Mouse (Mus musculus) ES-Bruce4 (cell line): Measurements from ENCODE around the gene Hoga1. TPM values are rescaled to one million over a fixed set of nuclear protein-coding genes. Genes with fewer than 3 reads are reported as not detected.

Source experiments
- H3K27ac ChIP-seq: 2 replicates; pipeline ENCODE4 v1.5.1; 2012; ENCODE audit warnings: low read length, inconsistent platforms; ENCODE audit not compliant: insufficient read depth
- H3K27me3 ChIP-seq: 2 replicates; pipeline ENCODE4 v1.6.1; 2012; ENCODE audit warnings: mild to moderate bottlenecking, low read length, inconsistent platforms; ENCODE audit not compliant: control insufficient read depth, poor library complexity, insufficient read depth, severe bottlenecking
- H3K36me3 ChIP-seq: 2 replicates; pipeline ENCODE4 v1.6.1; 2012; ENCODE audit warnings: inconsistent platforms, mild to moderate bottlenecking, low read length, moderate library complexity; ENCODE audit not compliant: control insufficient read depth, poor library complexity, insufficient read depth, severe bottlenecking
- H3K4me1 ChIP-seq: one replicate; pipeline ENCODE4 v1.8.1; 2011; ENCODE audit warnings: low read length; ENCODE audit not compliant: control insufficient read depth, insufficient read depth
- H3K4me3 ChIP-seq: 2 replicates; pipeline ENCODE4 v1.5.1; 2011; ENCODE audit warnings: low read depth, mild to moderate bottlenecking, low read length
- H3K9ac ChIP-seq: 2 replicates; pipeline ENCODE4 v1.6.1; 2012; ENCODE audit warnings: low read depth, mild to moderate bottlenecking, inconsistent platforms; ENCODE audit not compliant: poor library complexity, severe bottlenecking
- H3K9me3 ChIP-seq: replicated peaks from 2 replicates; pipeline ENCODE4 v1.6.1; 2012; ENCODE audit warnings: mild to moderate bottlenecking, low read length, inconsistent platforms; ENCODE audit not compliant: control insufficient read depth, poor library complexity, insufficient read depth, severe bottlenecking
- CTCF ChIP-seq: IDR thresholded peaks from one replicate; pipeline ENCODE4 v1.8.1; 2011; ENCODE audit warnings: low read depth, low read length
- EP300 ChIP-seq: IDR thresholded peaks from 2 replicates; pipeline ENCODE4 v1.6.1; 2011; ENCODE audit warnings: low read depth, low read length; ENCODE audit not compliant: insufficient read depth
- POLR2A ChIP-seq: IDR thresholded peaks from one replicate; pipeline ENCODE4 v1.8.1; 2011; ENCODE audit warnings: low read length; ENCODE audit not compliant: insufficient read depth
- polyA plus RNA-seq: library from polyadenylated mRNA; stranded (reverse); fragments of >200 nt; gene quantifications from 2 replicates; pipeline ENCODE4 v1.2.4, GENCODE M21; 2011; ENCODE audit warnings: low read depth; ENCODE audit not compliant: missing spikeins, insufficient read depth, insufficient read length

The Hoga1 gene
- polyA plus RNA-seq = 0.91 and 1.2 TPM in 2 replicates

- TF ChIP-seq POLR2A (no peak), CTCF (peak; percentile 64)
- Histone ChIP-seq H3K4me3 (peak within 1 kb of the TSS; percentile 21), H3K27me3 (no peaks in the 10 kb centered on the region), H3K27ac (no peak within 1 kb of the TSS), H3K4me1 (no peaks in the 10 kb centered on the region), H3K36me3 (no peaks in the 10 kb centered on the region), H3K9me3 (no peaks in the 10 kb centered on the region), H3K9ac (peak within 1 kb of the TSS; percentile 11; the same call in 1 of the 2 replicates)
Observed at GRCm38 (mm10) chr19:42045269-42046102, at the start of gene Hoga1. Gene Hoga1 (plus strand): TSS chr19:42045610.

DNA sequence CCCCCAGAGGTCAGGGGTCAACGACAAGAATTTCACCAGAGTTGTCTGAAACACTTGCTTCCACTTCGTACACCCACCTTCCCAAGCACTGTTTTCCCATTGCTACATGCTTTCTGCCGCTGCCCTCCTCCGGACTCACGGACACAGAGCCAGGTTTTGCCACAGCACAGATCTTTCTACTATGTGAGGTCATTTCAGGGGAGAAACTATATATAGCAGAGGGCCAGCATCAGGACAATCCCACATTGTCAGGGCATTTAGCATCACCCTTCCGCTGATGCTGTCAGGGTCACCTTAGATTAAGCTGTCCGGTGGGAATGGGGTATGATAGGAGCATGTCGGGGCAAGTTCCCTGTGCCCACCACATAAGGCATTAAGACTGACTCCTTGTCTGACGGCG is 48.3 kb upstream of the Hoga1 start:
- H3K36me3 ChIP-seq = no peaks in the 10 kb centered on the region
- H3K4me1 ChIP-seq = peaks cover 14% of the 10 kb centered on the region
- no peak overlapping the region for H3K4me3 ChIP-seq
- no peak overlapping the region for H3K9ac ChIP-seq
- no peaks in the 10 kb centered on the region for H3K9me3 ChIP-seq
- no peak for TF ChIP-seq CTCF
- TF ChIP-seq EP300 = peak; percentile 50; the same call in 1 of the 2 replicates
- TF ChIP-seq POLR2A = no peak
- no peaks in the 10 kb centered on the region for H3K27me3 ChIP-seq
- H3K27ac ChIP-seq = no peak overlapping the region; the same call in 1 of the 2 replicates

GRCm38 (mm10) chr19:41998770-41999548 is 46.5 kb upstream of the Hoga1 start:
- Histone ChIP-seq H3K9ac (no peak overlapping the region), H3K4me1 (peaks cover 14% of the 10 kb centered on the region), H3K9me3 (no peaks in the 10 kb centered on the region), H3K4me3 (no peak overlapping the region), H3K27me3 (no peaks in the 10 kb centered on the region), H3K27ac (no peak overlapping the region), H3K36me3 (no peaks in the 10 kb centered on the region)
- TF ChIP-seq CTCF = no peak
- no peak for TF ChIP-seq POLR2A
- no peak for TF ChIP-seq EP300

DNA sequence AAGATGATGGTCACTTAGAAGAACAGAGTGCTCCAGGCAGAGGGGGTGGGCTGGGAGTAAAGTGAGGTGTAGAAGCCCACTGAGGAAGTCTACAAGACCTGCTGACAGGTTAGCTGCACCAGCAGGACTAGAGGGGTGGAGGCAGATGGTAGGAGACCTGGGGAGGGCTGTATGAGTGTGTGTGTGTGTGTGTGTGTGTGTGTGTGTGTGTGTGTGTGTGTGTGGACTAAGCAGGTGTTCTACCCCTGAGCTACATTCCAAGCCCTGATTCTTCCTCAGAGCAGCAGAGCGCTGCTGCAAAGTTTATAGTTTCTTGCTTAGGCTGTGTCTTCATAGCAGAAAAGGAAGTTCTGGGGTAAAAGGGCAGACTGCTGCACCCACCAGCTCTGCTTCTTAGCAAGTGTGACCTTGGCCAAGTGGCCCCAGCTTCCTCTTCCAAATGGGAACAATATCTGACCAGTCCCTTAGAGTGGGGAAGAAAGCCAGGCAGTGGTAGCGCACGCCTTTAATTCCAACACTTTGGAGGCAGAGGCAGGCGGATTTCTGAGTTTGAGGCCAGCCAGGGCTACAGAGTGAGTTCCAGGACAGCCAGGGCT is 45.6 kb upstream of the Hoga1 start:
- H3K9me3 ChIP-seq = no peaks in the 10 kb centered on the region
- H3K27me3 ChIP-seq = no peaks in the 10 kb centered on the region
- no peak overlapping the region for H3K9ac ChIP-seq
- no peaks in the 10 kb centered on the region for H3K36me3 ChIP-seq
- H3K4me1 ChIP-seq = peaks cover 14% of the 10 kb centered on the region
- H3K27ac ChIP-seq = no peak overlapping the region
- no peak overlapping the region for H3K4me3 ChIP-seq
- no peak for TF ChIP-seq CTCF
- no peak for TF ChIP-seq EP300
- no peak for TF ChIP-seq POLR2A

- Histone ChIP-seq H3K9ac (no peak overlapping the region), H3K4me3 (no peak overlapping the region), H3K36me3 (no peaks in the 10 kb centered on the region), H3K27ac (no peak overlapping the region), H3K4me1 (peaks cover 13% of the 10 kb centered on the region), H3K27me3 (no peaks in the 10 kb centered on the region), H3K9me3 (no peaks in the 10 kb centered on the region)
- TF ChIP-seq EP300 (no peak), POLR2A (no peak), CTCF (no peak)
Observed at GRCm38 (mm10) chr19:42000446-42000958, 44.9 kb upstream of the Hoga1 start.
